Mouse (Mus musculus): ENCODE data around the gene Pnliprp1. TPM values are rescaled to one million over a fixed set of nuclear protein-coding genes. Genes with fewer than 3 reads are reported as not detected.

The Pnliprp1 gene
- total and polyA plus RNA-seq, 3 experiments, result not detected

DNA sequence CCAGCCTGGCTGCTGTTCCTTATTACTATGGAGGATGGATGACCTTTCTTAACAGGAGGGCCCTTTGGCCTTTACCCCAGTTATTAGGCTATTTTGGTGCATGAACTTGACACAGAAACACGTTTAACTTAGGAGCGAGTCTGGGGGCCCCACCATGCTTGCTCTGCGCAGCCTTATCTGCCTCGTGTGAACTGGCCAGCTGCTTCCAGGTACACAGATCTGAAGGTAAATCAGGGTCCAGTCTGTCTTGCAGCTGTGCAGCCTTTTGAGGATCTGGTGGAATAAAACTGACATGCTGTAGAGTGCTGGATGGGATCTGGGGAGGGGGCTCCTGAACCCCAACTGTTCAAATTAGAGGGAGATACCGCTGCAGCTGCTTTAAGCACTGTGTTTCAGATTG, 931 bp upstream of the Pnliprp1 start:
- Histone ChIP-seq H3K9ac (ENCODE audit: control insufficient read depth, low read depth, low read length, poor library complexity, severe bottlenecking) (no peak overlapping the region), H3K9me3 (replicated peaks; ENCODE audit: insufficient read depth, low read length) (no peaks in the 10 kb centered on the region), H3K4me1 (ENCODE audit: control insufficient read depth in 1 of 2, insufficient read depth in 2 of 2, low read length in 2 of 2) (no peaks in the 10 kb centered on the region), H3K36me3 (ENCODE audit: control insufficient read depth in 1 of 2, insufficient read depth in 2 of 2, low read length in 2 of 2) (no peaks in the 10 kb centered on the region), H3K79me2 (ENCODE audit: control insufficient read depth, insufficient read depth, low read length, poor library complexity) (no peaks in the 10 kb centered on the region), H3K27me3 (ENCODE audit: control insufficient read depth in 1 of 2, insufficient read depth in 2 of 2, low read length in 2 of 2) (no peaks in the 10 kb centered on the region), H3K4me3 (ENCODE audit: control insufficient read depth in 1 of 2, insufficient read depth in 1 of 2, low read depth in 2 of 2, low read length in 2 of 2) (no peak overlapping the region), H3K27ac (ENCODE audit: control insufficient read depth, low read depth, low read length) (no peak overlapping the region)
- TF ChIP-seq GABPA (IDR thresholded peaks at IDR 0.05; ENCODE audit: low read depth, low read length) (no peak), RCOR1 (IDR thresholded peaks at IDR 0.05; ENCODE audit: low read depth, low read length) (no peak), HCFC1 (IDR thresholded peaks at IDR 0.05; ENCODE audit: low read depth, low read length) (no peak), GATA1 (IDR thresholded peaks at IDR 0.05; ENCODE audit: low read depth, low read length) (no peak), TBP (IDR thresholded peaks at IDR 0.05; ENCODE audit: low read depth, low read length) (no peak), NRF1 (IDR thresholded peaks at IDR 0.05; ENCODE audit: insufficient read depth, low read depth, low read length, poor library complexity, severe bottlenecking) (no peak), MAX (IDR thresholded peaks at IDR 0.05; ENCODE audit: low read length) (no peak), MXI1 (IDR thresholded peaks at IDR 0.05; ENCODE audit: low read depth, low read length) (no peak), ZMIZ1 (IDR thresholded peaks at IDR 0.05; ENCODE audit: low read depth, low read length) (no peak), UBTF (IDR thresholded peaks at IDR 0.05; ENCODE audit: borderline replicate concordance, insufficient read depth, low read depth, low read length) (no peak), SIN3A (IDR thresholded peaks at IDR 0.05; ENCODE audit: low read length) (no peak), POLR2A (IDR thresholded peaks at IDR 0.05; ENCODE audit: control insufficient read depth in 1 of 2, insufficient read depth in 1 of 2, low read depth in 1 of 2, low read length in 2 of 2, poor library complexity in 1 of 2) (no peak), MYB (IDR thresholded peaks at IDR 0.05; ENCODE audit: low read depth, low read length) (no peak)
- DNase-seq (ENCODE audit: low read depth, low spot score), result no peak

DNA sequence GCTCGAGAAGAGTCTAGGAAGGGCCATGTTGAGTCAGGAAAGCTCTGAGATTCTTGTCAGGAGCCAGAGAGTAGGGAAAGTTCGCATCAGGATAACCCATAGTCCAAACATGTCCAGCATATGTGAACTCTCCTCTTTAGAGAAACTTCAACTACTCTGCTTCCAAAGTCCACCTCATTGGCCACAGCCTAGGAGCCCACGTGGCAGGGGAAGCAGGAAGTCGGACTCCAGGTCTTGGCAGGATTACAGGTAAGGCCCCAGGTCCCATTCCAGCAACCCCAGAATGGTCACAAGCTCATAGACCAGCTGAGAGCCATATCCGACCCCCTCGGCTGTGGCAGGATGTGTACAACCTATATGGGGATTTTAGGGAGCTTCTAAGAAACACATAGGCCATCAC, 4.5 kb downstream of the Pnliprp1 start:
- Histone ChIP-seq H3K36me3 (ENCODE audit: control insufficient read depth in 1 of 2, insufficient read depth in 2 of 2, low read length in 2 of 2) (no peaks in the 10 kb centered on the region), H3K4me1 (ENCODE audit: control insufficient read depth in 1 of 2, insufficient read depth in 2 of 2, low read length in 2 of 2) (no peaks in the 10 kb centered on the region)

DNA sequence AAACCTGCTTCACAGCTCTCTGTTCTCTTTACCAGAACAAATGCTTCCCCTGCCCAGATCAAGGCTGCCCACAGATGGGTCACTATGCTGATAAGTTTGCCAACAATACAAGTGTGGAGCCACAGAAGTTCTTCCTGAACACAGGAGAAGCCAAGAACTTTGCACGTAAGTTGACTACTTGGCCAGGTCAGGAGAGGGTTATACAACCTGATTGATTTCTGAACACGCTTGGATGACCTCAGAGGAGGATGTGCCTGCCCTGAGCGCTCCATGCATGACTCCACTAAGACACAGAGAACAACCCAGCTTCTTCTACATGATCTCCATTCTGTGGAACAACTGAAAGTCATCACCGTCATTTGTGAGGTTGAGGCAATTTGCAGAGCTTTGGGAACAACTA, 9.4 kb downstream of the Pnliprp1 start:
- no peak overlapping the region for H3K27ac ChIP-seq (ENCODE audit: control insufficient read depth, low read depth, low read length)
- H3K4me3 ChIP-seq (ENCODE audit: control insufficient read depth in 1 of 2, insufficient read depth in 1 of 2, low read depth in 2 of 2, low read length in 2 of 2), result no peak overlapping the region
- H3K79me2 ChIP-seq (ENCODE audit: control insufficient read depth, insufficient read depth, low read length, poor library complexity), result no peaks in the 10 kb centered on the region
- no peak for DNase-seq (ENCODE audit: low read depth, low spot score)
- H3K27me3 ChIP-seq (ENCODE audit: control insufficient read depth in 1 of 2, insufficient read depth in 2 of 2, low read length in 2 of 2), result no peaks in the 10 kb centered on the region
- H3K9ac ChIP-seq (ENCODE audit: control insufficient read depth, low read depth, low read length, poor library complexity, severe bottlenecking), result no peak overlapping the region
- H3K4me1 ChIP-seq (ENCODE audit: control insufficient read depth in 1 of 2, insufficient read depth in 2 of 2, low read length in 2 of 2), result no peaks in the 10 kb centered on the region
- TF ChIP-seq CTCF (IDR thresholded peaks at IDR 0.05 in 2 of 3, conservative IDR thresholded peaks at IDR 0.05 in 1 of 3; ENCODE audit: control insufficient read depth in 1 of 3, insufficient read depth in 1 of 3, low read depth in 2 of 3, low read length in 3 of 3, poor library complexity in 1 of 3, severe bottlenecking in 1 of 3) (no peak), MXI1 (IDR thresholded peaks at IDR 0.05; ENCODE audit: low read depth, low read length) (no peak), USF2 (IDR thresholded peaks at IDR 0.05; ENCODE audit: borderline replicate concordance in 1 of 2, insufficient read depth in 1 of 2, low read depth in 1 of 2, low read length in 2 of 2) (no peak), MAZ (IDR thresholded peaks at IDR 0.05; ENCODE audit: low read depth, low read length) (no peak), RCOR1 (IDR thresholded peaks at IDR 0.05; ENCODE audit: low read depth, low read length) (no peak), CHD2 (IDR thresholded peaks at IDR 0.05; ENCODE audit: low read length) (no peak), ZMIZ1 (IDR thresholded peaks at IDR 0.05; ENCODE audit: low read depth, low read length) (no peak), BHLHE40 (IDR thresholded peaks at IDR 0.05; ENCODE audit: borderline replicate concordance, low read depth, low read length) (no peak), ELF1 (IDR thresholded peaks at IDR 0.05; ENCODE audit: low read depth, low read length) (no peak), POLR2AphosphoS2 (IDR thresholded peaks at IDR 0.05; ENCODE audit: low read length) (no peak)
- H3K9me3 ChIP-seq (replicated peaks; ENCODE audit: insufficient read depth, low read length), result no peaks in the 10 kb centered on the region
- H3K36me3 ChIP-seq (ENCODE audit: control insufficient read depth in 1 of 2, insufficient read depth in 2 of 2, low read length in 2 of 2), result no peaks in the 10 kb centered on the region

More for the DNA sequence above, 4.5 kb downstream of the Pnliprp1 start:
- no peak for TF ChIP-seq ZMIZ1 (IDR thresholded peaks at IDR 0.05; ENCODE audit: low read depth, low read length)
- TF ChIP-seq USF1 (IDR thresholded peaks at IDR 0.05; ENCODE audit: low read depth, low read length), result no peak
- no peak for TF ChIP-seq CTCF (IDR thresholded peaks at IDR 0.05 in 2 of 3, conservative IDR thresholded peaks at IDR 0.05 in 1 of 3; ENCODE audit: control insufficient read depth in 1 of 3, insufficient read depth in 1 of 3, low read depth in 2 of 3, low read length in 3 of 3, poor library complexity in 1 of 3, severe bottlenecking in 1 of 3)
- TF ChIP-seq ZC3H11A (IDR thresholded peaks at IDR 0.05; ENCODE audit: low read depth, low read length), result no peak
- TF ChIP-seq GABPA (IDR thresholded peaks at IDR 0.05; ENCODE audit: low read depth, low read length), result no peak
- no peak for TF ChIP-seq NELFE (IDR thresholded peaks at IDR 0.05; ENCODE audit: low read depth, low read length)
- no peak for TF ChIP-seq POLR2AphosphoS2 (IDR thresholded peaks at IDR 0.05; ENCODE audit: low read length)
- no peak for TF ChIP-seq SMC3 (IDR thresholded peaks at IDR 0.05; ENCODE audit: low read depth, low read length)
- DNase-seq (ENCODE audit: low read depth, low spot score), result no peak
- Histone ChIP-seq H3K27me3 (ENCODE audit: control insufficient read depth in 1 of 2, insufficient read depth in 2 of 2, low read length in 2 of 2) (no peaks in the 10 kb centered on the region), H3K9me3 (replicated peaks; ENCODE audit: insufficient read depth, low read length) (no peaks in the 10 kb centered on the region), H3K27ac (ENCODE audit: control insufficient read depth, low read depth, low read length) (no peak overlapping the region), H3K79me2 (ENCODE audit: control insufficient read depth, insufficient read depth, low read length, poor library complexity) (no peaks in the 10 kb centered on the region), H3K4me3 (ENCODE audit: control insufficient read depth in 1 of 2, insufficient read depth in 1 of 2, low read depth in 2 of 2, low read length in 2 of 2) (no peak overlapping the region), H3K9ac (ENCODE audit: control insufficient read depth, low read depth, low read length, poor library complexity, severe bottlenecking) (no peak overlapping the region)
